Mouse (Mus musculus): ENCODE data around the gene 4933428G20Rik.
A peak's percentile ranks its signal among the peaks of the same experiment; 100 is the strongest.

4933428G20Rik gene

GRCm38 (mm10) chr11:97499865-97500719, at the start of gene 4933428G20Rik:
4933428G20Rik (minus strand) TSS chr11:97500340.
- no peak for DNase-seq (ENCODE audit: low read depth, low spot score)

- no peak for DNase-seq (ENCODE audit: low read depth, low spot score)
Measured at GRCm38 (mm10) chr11:97548757-97549156, 48.6 kb upstream of the 4933428G20Rik start.

GRCm38 (mm10) chr11:97547957-97548706, 48.0 kb upstream of the 4933428G20Rik start:
- DNase-seq (ENCODE audit: low read depth, low spot score), result peak; percentile 57

GRCm38 (mm10) chr11:97546804-97547411, 46.8 kb upstream of the 4933428G20Rik start:
- DNase-seq (ENCODE audit: low read depth, low spot score), result peak; percentile 78

- DNase-seq (ENCODE audit: low read depth, low spot score), result peak; percentile 50
Measured at GRCm38 (mm10) chr11:97545808-97546560, 45.8 kb upstream of the 4933428G20Rik start.

GRCm38 (mm10) chr11:97543883-97544282, 43.7 kb upstream of the 4933428G20Rik start:
- DNase-seq (ENCODE audit: low read depth, low spot score), result no peak

GRCm38 (mm10) chr11:97543181-97543733, 43.1 kb upstream of the 4933428G20Rik start:
- no peak for DNase-seq (ENCODE audit: low read depth, low spot score)

GRCm38 (mm10) chr11:97542171-97543150, 42.3 kb upstream of the 4933428G20Rik start:
- no peak for DNase-seq (ENCODE audit: low read depth, low spot score)

- no peak for DNase-seq (ENCODE audit: low read depth, low spot score)
Measured at GRCm38 (mm10) chr11:97540604-97541003, 40.5 kb upstream of the 4933428G20Rik start.

GRCm38 (mm10) chr11:97540136-97540535, 40.0 kb upstream of the 4933428G20Rik start:
- no peak for DNase-seq (ENCODE audit: low read depth, low spot score)

GRCm38 (mm10) chr11:97539622-97540021, 39.5 kb upstream of the 4933428G20Rik start:
- DNase-seq (ENCODE audit: low read depth, low spot score), result no peak

- no peak for DNase-seq (ENCODE audit: low read depth, low spot score)
Measured at GRCm38 (mm10) chr11:97537580-97538089, 37.5 kb upstream of the 4933428G20Rik start.

- peak; percentile 55 for DNase-seq (ENCODE audit: low read depth, low spot score)
Measured at GRCm38 (mm10) chr11:97536835-97537579, 36.9 kb upstream of the 4933428G20Rik start.

- DNase-seq (ENCODE audit: low read depth, low spot score), result no peak
Measured at GRCm38 (mm10) chr11:97536083-97536747, 36.1 kb upstream of the 4933428G20Rik start.

- no peak for DNase-seq (ENCODE audit: low read depth, low spot score)
Measured at GRCm38 (mm10) chr11:97535660-97536059, 35.5 kb upstream of the 4933428G20Rik start.

- no peak for DNase-seq (ENCODE audit: low read depth, low spot score)
Measured at GRCm38 (mm10) chr11:97535308-97535630, 35.1 kb upstream of the 4933428G20Rik start.

GRCm38 (mm10) chr11:97534442-97535307, 34.5 kb upstream of the 4933428G20Rik start:
- DNase-seq (ENCODE audit: low read depth, low spot score), result peak; percentile 62

- DNase-seq (ENCODE audit: low read depth, low spot score), result no peak
Measured at GRCm38 (mm10) chr11:97533653-97534052, 33.5 kb upstream of the 4933428G20Rik start.

All from ZHBTc4 (cell line).